Mouse (Mus musculus) hindbrain, embryonic 11.5 days (tissue): Measurements from ENCODE around the gene Gm20388. TPM values are rescaled to one million over a fixed set of nuclear protein-coding genes. Genes with fewer than 3 reads are reported as not detected.

ENCODE experiments used
- ATAC-seq: fragments of 200-750 bp; cut with Nextera tagmentation; 2 replicates; pipeline ENCODE4 v1.8.0; 2017; ENCODE audit warnings: mild to moderate bottlenecking, moderate TSS enrichment, moderate library complexity; ENCODE audit not compliant: low FRiP score
- DNase-seq: peaks from one replicate; pipeline ENCODE4 v3.0.0-alpha.2; 2015; ENCODE audit warnings: low spot score
- H3K27ac ChIP-seq: fragments of 300-500 bp; sonication (generic); 2 replicates; pipeline ENCODE4 v1.5.1; 2014; ENCODE audit warnings: mild to moderate bottlenecking, low read depth, low read length
- H3K27me3 ChIP-seq: fragments of 300-500 bp; sonication (generic); 2 replicates; pipeline ENCODE4 v1.6.1; 2014; ENCODE audit warnings: mild to moderate bottlenecking, low read length, moderate library complexity, mixed read lengths; ENCODE audit not compliant: control insufficient read depth, insufficient read depth
- H3K36me3 ChIP-seq: fragments of 300-500 bp; sonication (generic); 2 replicates; pipeline ENCODE4 v1.6.1; 2014; ENCODE audit warnings: mild to moderate bottlenecking, low read length, moderate library complexity, mixed read lengths; ENCODE audit not compliant: control insufficient read depth, insufficient read depth
- H3K4me1 ChIP-seq: fragments of 300-500 bp; sonication (generic); replicated peaks from 2 replicates; pipeline ENCODE4 v1.6.1; 2014; ENCODE audit warnings: low read length, mixed read lengths; ENCODE audit not compliant: control insufficient read depth, insufficient read depth
- H3K4me2 ChIP-seq: fragments of 300-500 bp; sonication (generic); replicated peaks from 2 replicates; pipeline ENCODE4 v1.6.1; 2014; ENCODE audit warnings: mild to moderate bottlenecking, low read depth, low read length
- H3K4me3 ChIP-seq: fragments of 300-500 bp; sonication (generic); 2 replicates; pipeline ENCODE4 v1.5.1; 2014; ENCODE audit warnings: low read depth, low read length
- H3K9ac ChIP-seq: fragments of 300-500 bp; sonication (generic); 2 replicates; pipeline ENCODE4 v1.6.1; 2014; ENCODE audit warnings: low read depth, low read length
- H3K9me3 ChIP-seq: fragments of 300-500 bp; sonication (generic); 2 replicates; pipeline ENCODE4 v1.6.1; 2016; ENCODE audit warnings: low read length; ENCODE audit not compliant: control insufficient read depth
- WGBS: fragments of 180-500 bp; shearing (Covaris S2); extraction: QIAGEN DNeasy Blood & Tissue Kit; methylation state at CpG from one replicate; pipeline ENCODE4 v1.1.7; 2014; 5-methylcytosine and 5-hydroxymethylcytosine counted together
- polyA plus RNA-seq: library from polyadenylated mRNA; unstranded; fragments of >200 nt; fragmentation: Nextera tagmentation; extraction: Ambion mirVana; gene quantifications from 2 replicates; pipeline ENCODE4 v1.2.1, GENCODE M21; 2014

Gm20388 gene
- polyA plus RNA-seq, 1 experiment from 2014 or later, result 11.8 TPM

DNA sequence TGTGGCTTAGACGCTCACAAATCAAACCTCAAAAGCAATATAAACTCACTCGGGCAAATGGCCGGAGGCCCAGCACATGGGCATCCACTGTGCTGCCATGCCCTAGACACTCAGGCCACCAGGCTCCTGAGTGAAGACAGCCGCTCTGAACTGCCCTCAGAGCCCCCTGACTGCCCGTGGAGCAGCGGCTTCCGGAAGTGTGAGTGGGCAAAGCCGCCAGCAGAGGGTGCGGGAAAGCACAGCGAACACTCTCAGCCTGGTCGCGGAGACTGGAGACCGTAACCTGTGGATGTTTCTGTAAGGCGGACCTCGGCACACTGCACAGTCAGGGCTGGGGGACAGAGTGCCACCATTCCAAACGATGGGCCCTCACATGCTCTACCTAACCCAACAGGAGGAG is 1647.9 kb downstream of the Gm20388 start:
- no peak overlapping the region for H3K9ac ChIP-seq
- no peaks in the 10 kb centered on the region for H3K27me3 ChIP-seq
- no peaks in the 10 kb centered on the region for H3K9me3 ChIP-seq
- no peaks in the 10 kb centered on the region for H3K36me3 ChIP-seq
- H3K4me3 ChIP-seq, result no peak overlapping the region
- no peak overlapping the region for H3K4me2 ChIP-seq
- H3K4me1 ChIP-seq, result no peaks in the 10 kb centered on the region
- H3K27ac ChIP-seq, result no peak overlapping the region
- 94% methylated on average over 16 of the region's 16 CpGs for WGBS
- DNase-seq (no peak), ATAC-seq (no peak)

DNA sequence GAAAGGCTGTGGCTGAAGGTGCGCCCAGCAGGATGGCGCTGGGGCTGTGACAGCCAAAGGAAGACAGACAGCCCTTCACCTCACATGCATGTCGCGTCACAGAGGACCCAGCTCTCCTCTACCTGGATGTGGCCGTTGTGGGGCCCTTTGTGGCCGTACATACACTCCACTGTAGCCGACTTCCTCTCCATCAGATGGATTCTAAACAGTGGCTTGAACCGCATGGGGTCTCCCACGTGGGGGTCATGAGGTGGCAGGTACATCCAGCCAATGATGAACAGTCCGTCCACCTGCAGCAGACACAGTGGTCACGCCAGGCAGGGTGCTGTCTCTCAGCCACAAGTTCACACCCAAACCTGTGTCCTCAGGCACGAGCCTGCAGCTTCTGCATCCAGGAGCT is 1649.2 kb downstream of the Gm20388 start:
- Histone ChIP-seq H3K9me3 (no peaks in the 10 kb centered on the region), H3K27ac (no peak overlapping the region), H3K36me3 (no peaks in the 10 kb centered on the region), H3K27me3 (no peaks in the 10 kb centered on the region), H3K4me3 (no peak overlapping the region), H3K4me2 (no peak overlapping the region), H3K4me1 (no peaks in the 10 kb centered on the region), H3K9ac (no peak overlapping the region)
- no peak for DNase-seq
- 95% methylated on average over 12 of the region's 12 CpGs for WGBS
- ATAC-seq, result no peak

DNA sequence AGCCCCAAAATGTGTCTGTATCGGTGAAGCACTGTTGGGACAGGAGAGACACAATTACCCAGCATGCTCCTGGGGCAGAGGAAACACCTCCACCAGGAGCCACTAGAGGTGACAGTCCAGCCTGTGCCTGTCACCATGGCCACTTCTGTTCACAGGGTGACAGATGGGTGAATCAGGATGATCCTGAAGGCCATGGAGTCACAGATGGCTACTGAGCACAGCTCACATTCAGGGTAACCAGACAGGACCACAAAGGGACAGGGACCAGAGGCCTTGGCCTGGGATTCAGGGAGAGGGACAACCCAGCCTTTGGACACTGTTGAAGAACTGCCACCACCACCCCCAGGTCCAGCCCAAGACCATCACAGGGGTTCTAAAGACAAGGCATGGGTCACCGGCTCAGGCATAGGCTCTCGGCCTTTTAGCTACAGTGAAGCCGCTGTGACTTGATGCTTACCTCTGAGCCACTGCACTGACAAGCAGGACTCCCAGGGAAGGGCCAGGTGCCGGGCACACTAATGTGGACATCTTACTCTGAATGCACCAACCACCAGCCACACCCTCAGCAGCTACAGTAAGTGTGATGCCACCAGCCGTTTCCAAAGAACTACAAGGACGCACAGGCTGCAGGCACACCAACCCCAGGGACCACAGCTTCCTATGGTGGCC is 1649.9 kb downstream of the Gm20388 start:
- Histone ChIP-seq H3K27ac (no peak overlapping the region), H3K9ac (no peak overlapping the region), H3K4me2 (no peak overlapping the region), H3K36me3 (no peaks in the 10 kb centered on the region), H3K9me3 (no peaks in the 10 kb centered on the region), H3K4me3 (no peak overlapping the region), H3K27me3 (no peaks in the 10 kb centered on the region), H3K4me1 (no peaks in the 10 kb centered on the region)
- ATAC-seq (no peak), DNase-seq (no peak)
- 90% methylated on average over 7 of the region's 7 CpGs for WGBS

DNA sequence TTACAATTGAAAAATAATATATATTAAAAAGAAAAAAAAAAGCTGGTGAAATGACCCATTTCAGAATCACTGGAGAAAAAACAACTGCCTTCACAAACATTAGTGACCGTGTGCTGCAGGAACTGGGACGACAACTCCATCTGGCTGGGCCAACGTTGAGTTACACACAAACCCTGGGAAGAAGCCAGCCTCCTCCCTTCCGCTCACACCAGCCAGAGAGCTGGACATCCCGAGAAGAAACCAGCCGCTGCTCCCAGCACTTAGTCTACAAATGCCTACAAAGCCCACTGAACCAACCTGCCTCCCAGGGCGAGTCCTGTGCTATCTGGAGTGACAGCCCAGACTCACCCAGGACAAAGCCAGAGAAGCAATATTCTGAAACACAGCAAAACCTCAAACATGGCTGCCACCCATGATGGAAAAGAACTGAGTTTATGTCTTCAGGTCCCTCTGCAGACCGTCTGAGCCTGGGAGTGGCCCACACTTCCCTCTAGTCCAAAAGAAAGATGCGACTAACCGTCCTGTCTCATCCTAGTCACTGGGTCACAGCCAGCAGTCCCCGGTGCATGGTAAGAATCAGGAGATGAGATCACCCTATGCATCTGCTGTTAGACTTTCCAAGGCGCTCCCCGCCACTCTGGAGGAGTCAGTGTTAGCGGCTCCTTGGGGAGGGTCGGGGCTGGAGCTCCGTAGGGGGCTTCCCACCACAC is 1651.2 kb downstream of the Gm20388 start:
- Histone ChIP-seq H3K4me3 (no peak overlapping the region), H3K4me2 (no peak overlapping the region), H3K9ac (no peak overlapping the region), H3K27me3 (no peaks in the 10 kb centered on the region), H3K9me3 (no peaks in the 10 kb centered on the region), H3K27ac (no peak overlapping the region), H3K36me3 (no peaks in the 10 kb centered on the region), H3K4me1 (no peaks in the 10 kb centered on the region)
- ATAC-seq, result no peak
- DNase-seq, result no peak
- WGBS, result 86% methylated on average over 16 of the region's 16 CpGs

DNA sequence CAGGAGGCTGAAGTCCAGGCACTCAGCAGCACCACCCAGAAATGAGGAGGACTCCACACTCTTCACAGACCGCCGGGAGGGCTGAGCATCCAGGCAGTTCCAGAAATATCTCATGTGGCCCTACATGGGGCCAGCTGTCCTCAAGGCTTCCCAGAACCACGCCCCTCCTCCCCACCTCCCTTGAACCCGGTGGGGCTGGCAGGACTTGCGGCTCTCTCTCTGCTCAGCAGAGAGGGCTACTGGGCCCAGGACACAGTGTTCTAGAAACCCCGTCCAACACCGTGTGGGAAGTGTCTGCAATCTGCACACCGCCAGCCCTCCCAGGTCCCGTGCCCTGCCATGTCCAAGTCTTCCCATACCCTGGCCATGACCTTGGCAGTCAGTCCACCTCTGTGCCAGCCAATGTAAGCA is 1652.3 kb downstream of the Gm20388 start:
- H3K27me3 ChIP-seq, result no peaks in the 10 kb centered on the region
- H3K4me3 ChIP-seq, result no peak overlapping the region
- no peak overlapping the region for H3K9ac ChIP-seq
- DNase-seq (no peak), ATAC-seq (no peak)
- 82% methylated on average over 9 of the region's 9 CpGs for WGBS
- H3K4me2 ChIP-seq, result no peak overlapping the region
- no peaks in the 10 kb centered on the region for H3K9me3 ChIP-seq
- H3K4me1 ChIP-seq, result no peaks in the 10 kb centered on the region
- no peaks in the 10 kb centered on the region for H3K36me3 ChIP-seq
- H3K27ac ChIP-seq, result no peak overlapping the region

DNA sequence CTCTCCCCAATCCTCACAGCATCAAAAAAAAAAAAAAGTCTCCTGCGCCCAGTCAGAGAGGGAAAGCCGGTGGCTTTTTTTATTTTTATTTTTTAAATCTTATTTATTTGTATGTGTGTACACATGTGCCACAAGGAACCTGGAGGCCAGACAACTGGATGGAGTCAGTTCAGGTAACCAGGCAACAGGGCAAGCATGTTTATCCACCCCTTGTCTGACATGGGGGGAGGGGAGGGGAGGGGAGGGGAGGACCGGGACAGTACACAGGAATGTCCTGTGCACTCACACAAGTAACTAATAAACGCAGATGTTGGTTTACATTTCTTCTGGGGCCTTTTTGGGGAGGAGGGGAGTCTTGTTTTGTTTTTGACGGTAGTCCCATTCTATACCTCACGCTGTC is 1653.1 kb downstream of the Gm20388 start:
- Histone ChIP-seq H3K4me3 (no peak overlapping the region), H3K36me3 (no peaks in the 10 kb centered on the region), H3K4me2 (no peak overlapping the region), H3K27ac (no peak overlapping the region), H3K4me1 (no peaks in the 10 kb centered on the region; the same call in 1 of the 2 replicates), H3K9ac (no peak overlapping the region), H3K9me3 (no peaks in the 10 kb centered on the region), H3K27me3 (no peaks in the 10 kb centered on the region)
- no peak for DNase-seq
- 68% methylated on average over 6 of the region's 6 CpGs for WGBS
- ATAC-seq, result no peak

DNA sequence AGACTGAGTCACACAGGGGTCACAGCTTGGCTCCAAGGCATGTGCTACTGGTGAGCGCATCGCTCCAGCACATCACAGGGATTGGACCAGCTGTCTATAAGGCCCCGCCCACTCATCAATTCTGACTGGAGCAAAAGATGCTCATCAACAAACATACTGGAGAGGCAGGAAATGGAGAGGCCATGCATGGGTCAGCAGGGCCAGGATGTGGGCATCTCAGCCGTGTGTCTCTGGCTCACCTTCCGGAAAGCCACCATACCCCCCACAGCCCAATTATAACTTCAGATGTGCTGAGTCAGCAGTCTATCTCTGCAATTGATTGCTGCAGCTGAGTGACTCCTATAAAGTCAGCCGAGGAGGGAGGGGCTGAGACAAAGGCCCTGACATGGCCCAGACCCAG is 1657.7 kb downstream of the Gm20388 start:
- Histone ChIP-seq H3K9me3 (no peaks in the 10 kb centered on the region), H3K4me2 (no peak overlapping the region), H3K4me3 (no peak overlapping the region), H3K9ac (no peak overlapping the region), H3K36me3 (no peaks in the 10 kb centered on the region), H3K27ac (no peak overlapping the region), H3K27me3 (no peaks in the 10 kb centered on the region), H3K4me1 (no peaks in the 10 kb centered on the region; the same call in 1 of the 2 replicates)
- 71% methylated on average over 6 of the region's 6 CpGs for WGBS
- DNase-seq (peak; percentile 27), ATAC-seq (0 out of 2 replicates have a peak, but pooled peaks have one; percentile 26)

DNA sequence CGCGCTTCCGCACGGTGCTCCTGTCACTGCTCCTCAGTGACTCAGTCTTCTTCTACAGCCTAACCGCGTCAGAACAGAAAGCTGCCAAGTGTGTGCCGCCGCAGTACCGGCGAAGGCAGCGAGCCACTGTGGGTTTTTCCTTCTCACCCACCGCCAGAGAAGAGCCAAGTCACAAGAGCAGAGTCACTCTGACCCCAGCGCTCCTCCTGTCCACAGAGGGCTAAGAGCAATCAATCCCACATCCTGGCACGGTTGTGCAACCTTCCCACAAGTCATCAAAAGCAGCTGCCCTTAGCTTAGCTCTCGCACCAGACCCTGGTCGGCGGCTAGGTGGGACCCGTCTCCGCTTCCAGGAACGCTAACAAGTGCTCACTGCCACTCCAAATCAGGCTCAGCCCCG is 1659.7 kb downstream of the Gm20388 start:
- Histone ChIP-seq H3K36me3 (no peaks in the 10 kb centered on the region), H3K27ac (no peak overlapping the region), H3K4me3 (no peak overlapping the region), H3K4me1 (no peaks in the 10 kb centered on the region; the same call in 1 of the 2 replicates), H3K4me2 (no peak overlapping the region), H3K9ac (no peak overlapping the region), H3K27me3 (no peaks in the 10 kb centered on the region), H3K9me3 (no peaks in the 10 kb centered on the region)
- ATAC-seq, result no peak
- 86% methylated on average over 21 of the region's 21 CpGs for WGBS
- DNase-seq, result no peak

DNA sequence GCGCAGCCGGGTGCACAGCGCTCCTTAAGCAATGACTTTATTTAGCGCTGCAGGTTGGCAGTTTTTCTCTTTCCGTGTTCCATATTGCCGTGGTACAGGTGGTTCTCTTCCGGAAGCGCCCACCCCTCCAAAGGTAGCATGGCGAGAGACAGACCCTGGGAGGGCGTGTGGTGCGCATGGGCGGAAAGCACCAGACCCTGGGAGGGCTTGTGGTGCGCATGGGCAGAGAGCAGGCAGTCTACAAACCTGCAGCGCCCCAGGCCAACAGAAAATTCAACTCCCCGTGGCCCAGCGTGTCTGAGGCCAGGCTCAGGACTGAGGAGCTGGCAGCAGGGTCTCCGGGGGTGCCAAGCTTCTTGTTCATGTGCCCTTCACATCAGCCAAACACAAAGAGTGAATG is 1660.2 kb downstream of the Gm20388 start:
- H3K4me3 ChIP-seq, result no peak overlapping the region

More for the DNA sequence above, 1660.2 kb downstream of the Gm20388 start:
- Histone ChIP-seq H3K27ac (no peak overlapping the region), H3K4me2 (no peak overlapping the region), H3K27me3 (no peaks in the 10 kb centered on the region), H3K9ac (no peak overlapping the region), H3K36me3 (no peaks in the 10 kb centered on the region), H3K4me1 (no peaks in the 10 kb centered on the region; the same call in 1 of the 2 replicates), H3K9me3 (no peaks in the 10 kb centered on the region)
- no peak for DNase-seq
- 78% methylated on average over 17 of the region's 17 CpGs for WGBS
- no peak for ATAC-seq
